18 mouse cellular contexts compared by ENCODE assay signal in genomic region chr4:143348678-143349077, GRCm38 (mm10). TPM values are rescaled to one million over a fixed set of nuclear protein-coding genes. Genes with fewer than 3 reads are reported as not detected.
DNase-seq lines count a peak whose midpoint lies in the region; ATAC-seq lines count a peak whose summit lies in the region.
"Had no signal": no experiment of that assay in that cellular context is flagged by ENCODE, and none has a peak within 500 bp of the region (broad histone marks: within the 10 kb centered on the region; RNA-seq: fewer than 3 reads in every experiment).

No protein-coding gene starts in this region.

- ATAC-seq in heart, embryonic 12.5 days (ENCODE audit: insufficient number of reproducible peaks, low FRiP score): no peak
- ATAC-seq in neural tube, embryonic 12.5 days (ENCODE audit: low FRiP score, low read depth): no peak
- no peak for ATAC-seq in kidney, embryonic 15.5 days (replicated peaks; ENCODE audit: low FRiP score)

- no peak for DNase-seq in heart, postnatal 10 days
- DNase-seq in neural tube, embryonic 10.5 days (ENCODE audit: extremely low spot score, low spot score): no peak
- peak; percentile 69 for DNase-seq in gastrocnemius, postnatal 14 days
- DNase-seq in right cerebral cortex, postnatal 14 days: no peak
- DNase-seq: kidney, adult 11 months; kidney, postnatal 25 days; lung, adult 18-20 months had no signal

- no peak overlapping the region for H3K27ac ChIP-seq in heart, embryonic 12.5 days (ENCODE audit: poor library complexity, severe bottlenecking)
- no peak overlapping the region for H3K27ac ChIP-seq in neural tube, embryonic 12.5 days
- no peak overlapping the region for H3K27ac ChIP-seq in kidney, embryonic 15.5 days
- H3K27ac ChIP-seq: embryonic facial prominence, embryonic 13.5 days; forebrain, embryonic 12.5 days; neural tube, embryonic 13.5 days had no signal

- H3K4me2 ChIP-seq in heart, embryonic 12.5 days: peak overlapping the region; percentile 98; the same call in 1 of the 2 replicates
- H3K4me2 ChIP-seq in neural tube, embryonic 12.5 days (replicated peaks): peak overlapping the region; percentile 99; the same call in 1 of the 2 replicates
- H3K4me2 ChIP-seq in kidney, embryonic 15.5 days: no peak overlapping the region

- H3K4me3 ChIP-seq in heart, embryonic 12.5 days: no peak overlapping the region
- H3K4me3 ChIP-seq in neural tube, embryonic 12.5 days: no peak overlapping the region
- H3K4me3 ChIP-seq in kidney, embryonic 15.5 days (replicated peaks): no peak overlapping the region

- H3K36me3 ChIP-seq in heart, embryonic 12.5 days: no peaks in the 10 kb centered on the region
- H3K36me3 ChIP-seq in neural tube, embryonic 12.5 days: no peaks in the 10 kb centered on the region
- no peaks in the 10 kb centered on the region for H3K36me3 ChIP-seq in kidney, embryonic 15.5 days
- H3K36me3 ChIP-seq: embryonic facial prominence, embryonic 13.5 days; forebrain, embryonic 12.5 days; neural tube, embryonic 13.5 days had no signal

- intact Hi-C loops in heart, postnatal 10 days (cut with DNase I): no loop called here
- intact Hi-C loops in gastrocnemius, postnatal 14 days (cut with DNase I; ENCODE audit: low total_unique reads): no loop called here

- WGBS in heart, embryonic 12.5 days: 20% methylated on average over 5 of the region's 5 CpGs
- 26% methylated on average over 5 of the region's 5 CpGs for WGBS in neural tube, embryonic 12.5 days
- WGBS in kidney, embryonic 15.5 days: 32% methylated on average over 5 of the region's 5 CpGs

- H3K9ac ChIP-seq in heart, embryonic 12.5 days: no peak overlapping the region
- no peak overlapping the region for H3K9ac ChIP-seq in neural tube, embryonic 12.5 days
- H3K9ac ChIP-seq in kidney, embryonic 15.5 days: no peak overlapping the region
- H3K9ac ChIP-seq: embryonic facial prominence, embryonic 13.5 days; forebrain, embryonic 12.5 days had no signal

- H3K27me3 ChIP-seq in heart, embryonic 12.5 days (replicated peaks): peaks cover 54% of the 10 kb centered on the region
- peaks cover 45% of the 10 kb centered on the region for H3K27me3 ChIP-seq in neural tube, embryonic 12.5 days (replicated peaks)
- peaks cover 61% of the 10 kb centered on the region for H3K27me3 ChIP-seq in kidney, embryonic 15.5 days

- H3K9me3 ChIP-seq in heart, embryonic 12.5 days (replicated peaks): no peaks in the 10 kb centered on the region
- H3K9me3 ChIP-seq in neural tube, embryonic 12.5 days: no peaks in the 10 kb centered on the region
- no peaks in the 10 kb centered on the region for H3K9me3 ChIP-seq in kidney, embryonic 15.5 days (replicated peaks)
- H3K9me3 ChIP-seq: embryonic facial prominence, embryonic 13.5 days; forebrain, embryonic 12.5 days; neural tube, embryonic 13.5 days had no signal

- peaks cover 21% of the 10 kb centered on the region for H3K4me1 ChIP-seq in heart, embryonic 12.5 days (replicated peaks)
- H3K4me1 ChIP-seq in neural tube, embryonic 12.5 days: peaks cover 17% of the 10 kb centered on the region
- peaks cover 15% of the 10 kb centered on the region for H3K4me1 ChIP-seq in kidney, embryonic 15.5 days

RNA-seq across cellular contexts. Expression of gene Lrrc38, which starts 0.9 kb away (rescaled TPM):
- polyA plus RNA-seq in heart, embryonic 12.5 days (2016; fragmentation: Nextera tagmentation; extraction: Ambion mirVana): 0.08 TPM in 1 of 2 replicates, not detected in the other
- under 1 TPM in 1 of 2 experiments, not detected in 1; 0.14 TPM for total RNA-seq in heart, postnatal 10 days (2021)
- 0.79 and 0.86 TPM in 2 replicates for polyA plus RNA-seq in neural tube, embryonic 12.5 days (2016; fragmentation: Nextera tagmentation; extraction: Ambion mirVana)
- 10 to 100 TPM; 21.0 to 22.1 TPM for total RNA-seq in gastrocnemius, postnatal 14 days (2021)
- polyA plus RNA-seq in kidney, embryonic 15.5 days (2015; fragmentation: Nextera tagmentation; extraction: Ambion mirVana): 0.17 and 0.31 TPM in 2 replicates
- polyA plus RNA-seq: embryonic facial prominence, embryonic 13.5 days; forebrain, embryonic 12.5 days had no signal

RNA-seq across cellular contexts. Expression of gene Pramel1, which starts 45.5 kb away (rescaled TPM):
- not detected in 2 replicates for polyA plus RNA-seq in heart, embryonic 12.5 days (2016; fragmentation: Nextera tagmentation; extraction: Ambion mirVana)
- total RNA-seq in heart, postnatal 10 days (2021): not detected
- polyA plus RNA-seq in neural tube, embryonic 12.5 days (2016; fragmentation: Nextera tagmentation; extraction: Ambion mirVana): not detected in 2 replicates
- under 1 TPM in 1 of 2 experiments, not detected in 1; 0.18 TPM for total RNA-seq in gastrocnemius, postnatal 14 days (2021)
- not detected in 2 replicates for polyA plus RNA-seq in kidney, embryonic 15.5 days (2015; fragmentation: Nextera tagmentation; extraction: Ambion mirVana)
- total RNA-seq: layer of hippocampus, postnatal 25 days had no signal
- polyA plus RNA-seq: embryonic facial prominence, embryonic 13.5 days; forebrain, embryonic 12.5 days; hindbrain, embryonic 11.5 days; limb, embryonic 11.5 days; midbrain, embryonic 14.5 days; neural tube, embryonic 13.5 days; urinary bladder, adult 2 months had no signal

RNA-seq across cellular contexts. Expression of gene Pdpn, which starts 49.3 kb away (rescaled TPM):
- 28.4 and 28.8 TPM in 2 replicates for polyA plus RNA-seq in heart, embryonic 12.5 days (2016; fragmentation: Nextera tagmentation; extraction: Ambion mirVana)
- total RNA-seq in heart, postnatal 10 days (2021): 10 to 100 TPM; 10.1 to 12.9 TPM
- 116 and 121 TPM in 2 replicates for polyA plus RNA-seq in neural tube, embryonic 12.5 days (2016; fragmentation: Nextera tagmentation; extraction: Ambion mirVana)
- 10 to 100 TPM; 12.5 to 16.1 TPM for total RNA-seq in gastrocnemius, postnatal 14 days (2021)
- polyA plus RNA-seq in kidney, embryonic 15.5 days (2015; fragmentation: Nextera tagmentation; extraction: Ambion mirVana): 50.0 and 50.7 TPM in 2 replicates
